Mouse (Mus musculus) ES-Bruce4 (cell line): Measurements from ENCODE around the gene C2cd6.

ENCODE experiments used
- CTCF ChIP-seq: IDR thresholded peaks from one replicate; pipeline ENCODE4 v1.8.1; 2011; ENCODE audit warnings: low read depth, low read length
- POLR2A ChIP-seq: IDR thresholded peaks from one replicate; pipeline ENCODE4 v1.8.1; 2011; ENCODE audit warnings: low read length; ENCODE audit not compliant: insufficient read depth

DNA sequence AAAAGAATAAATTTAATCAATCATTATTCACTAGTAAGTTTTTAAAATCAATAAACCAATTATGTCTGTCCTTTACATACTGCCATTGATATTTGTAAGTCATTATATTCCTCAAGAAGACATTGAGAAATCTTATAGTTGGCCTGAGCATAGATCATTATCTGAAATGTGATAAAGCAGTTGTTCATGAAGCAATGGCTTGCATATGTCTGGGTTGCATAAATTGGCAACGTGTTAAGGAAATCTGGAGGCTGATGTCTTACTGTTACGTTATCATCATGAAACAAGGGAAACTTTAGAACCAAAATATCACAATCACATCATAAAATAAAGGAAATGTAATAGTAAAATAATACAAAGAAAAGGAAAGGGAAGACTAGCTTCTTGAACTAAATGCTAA lies 43.4 kb downstream of the C2cd6 start:
- TF ChIP-seq CTCF, result no peak
- TF ChIP-seq POLR2A, result no peak
